ENCODE assay signal across 11 mouse cellular contexts in the genomic region with DNA sequence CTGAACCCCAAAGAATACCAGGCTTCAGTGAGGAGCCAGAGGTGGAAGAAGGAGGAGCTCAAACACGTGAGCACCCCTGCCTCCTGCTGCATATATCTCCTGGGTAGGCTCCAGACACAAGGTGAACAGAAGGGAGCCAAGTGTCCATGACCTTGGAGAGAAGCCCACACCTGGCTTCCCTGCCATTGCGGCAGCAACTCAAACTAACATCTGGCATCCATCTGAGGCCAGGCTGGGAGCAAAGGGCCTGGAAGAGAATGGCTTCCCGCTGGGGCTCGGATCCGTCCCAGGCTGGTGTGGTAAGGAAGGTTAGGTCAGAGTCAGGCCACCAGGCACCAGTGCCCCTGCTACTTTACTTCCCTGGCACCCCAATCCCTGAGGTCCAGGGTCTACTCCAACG. TPM values are rescaled to one million over a fixed set of nuclear protein-coding genes. Genes with fewer than 3 reads are reported as not detected.
A peak's percentile ranks its signal among the peaks of the same experiment; 100 is the strongest.
DNase-seq lines count a peak whose midpoint lies in the region; ATAC-seq lines count a peak whose summit lies in the region.
"Had no signal": no experiment of that assay in that cellular context is flagged by ENCODE, and none has a peak within 500 bp of the region (broad histone marks: within the 10 kb centered on the region; RNA-seq: fewer than 3 reads in every experiment).

No protein-coding gene starts in this region.

- no peak for ATAC-seq in hindbrain, embryonic 12.5 days (ENCODE audit: low FRiP score)
- ATAC-seq in lung, embryonic 16.5 days (ENCODE audit: low read depth): no peak
- no peak for ATAC-seq in embryonic facial prominence, embryonic 14.5 days (ENCODE audit: low read depth)
- ATAC-seq in stomach, embryonic 15.5 days (ENCODE audit: insufficient read depth, low FRiP score, low read depth): no peak

- DNase-seq in hindbrain, embryonic 10.5 days (ENCODE audit: low spot score): peak; percentile 40
- DNase-seq in lung, postnatal 25 days (ENCODE audit: low spot score): no peak
- no peak for DNase-seq in embryonic facial prominence, embryonic 14.5 days (ENCODE audit: low spot score)
- no peak for DNase-seq in frontal cortex, adult 2 months (ENCODE audit: extremely low spot score in 1 of 2, low spot score in 1 of 2)
- no peak for DNase-seq in right cerebral cortex, adult 18-20 months

- no peaks in the 10 kb centered on the region for H3K27me3 ChIP-seq in hindbrain, embryonic 10.5 days (ENCODE audit: insufficient read depth, poor library complexity, severe bottlenecking)
- no peaks in the 10 kb centered on the region for H3K27me3 ChIP-seq in hindbrain, embryonic 12.5 days
- H3K27me3 ChIP-seq in lung, embryonic 16.5 days (ENCODE audit: control insufficient read depth, insufficient read depth, low read depth, low read length): no peaks in the 10 kb centered on the region
- no peaks in the 10 kb centered on the region for H3K27me3 ChIP-seq in embryonic facial prominence, embryonic 14.5 days (replicated peaks; ENCODE audit: control insufficient read depth, insufficient read depth, low read length)
- no peaks in the 10 kb centered on the region for H3K27me3 ChIP-seq in stomach, embryonic 15.5 days (replicated peaks)
- H3K27me3 ChIP-seq: CH12.LX; forebrain, embryonic 12.5 days; hindbrain, embryonic 15.5 days had no signal

- no peaks in the 10 kb centered on the region for H3K9me3 ChIP-seq in hindbrain, embryonic 10.5 days
- H3K9me3 ChIP-seq in hindbrain, embryonic 12.5 days (replicated peaks): no peaks in the 10 kb centered on the region
- H3K9me3 ChIP-seq in lung, embryonic 16.5 days (ENCODE audit: control insufficient read depth, low read length): no peaks in the 10 kb centered on the region
- no peaks in the 10 kb centered on the region for H3K9me3 ChIP-seq in embryonic facial prominence, embryonic 14.5 days (ENCODE audit: control insufficient read depth, low read length)
- no peaks in the 10 kb centered on the region for H3K9me3 ChIP-seq in stomach, embryonic 15.5 days
- H3K9me3 ChIP-seq: forebrain, embryonic 12.5 days; hindbrain, embryonic 15.5 days had no signal

- H3K36me3 ChIP-seq in hindbrain, embryonic 10.5 days: peaks cover 94% of the 10 kb centered on the region
- H3K36me3 ChIP-seq in hindbrain, embryonic 12.5 days: peaks cover 46% of the 10 kb centered on the region
- H3K36me3 ChIP-seq in lung, embryonic 16.5 days (ENCODE audit: control insufficient read depth, insufficient read depth, low read length): peaks cover 31% of the 10 kb centered on the region
- peaks cover 47% of the 10 kb centered on the region for H3K36me3 ChIP-seq in embryonic facial prominence, embryonic 14.5 days (ENCODE audit: control insufficient read depth, insufficient read depth, low read length)
- H3K36me3 ChIP-seq in stomach, embryonic 15.5 days: peaks cover 33% of the 10 kb centered on the region

- 70% methylated on average over 6 of the region's 6 CpGs for WGBS in hindbrain, embryonic 10.5 days
- WGBS in hindbrain, embryonic 12.5 days: 63% methylated on average over 6 of the region's 6 CpGs
- WGBS in lung, embryonic 16.5 days: 58% methylated on average over 6 of the region's 6 CpGs
- 37% methylated on average over 6 of the region's 6 CpGs for WGBS in embryonic facial prominence, embryonic 14.5 days
- WGBS in stomach, embryonic 15.5 days: 64% methylated on average over 6 of the region's 6 CpGs

- peaks cover 71% of the 10 kb centered on the region for H3K4me1 ChIP-seq in hindbrain, embryonic 10.5 days (replicated peaks)
- peaks cover 48% of the 10 kb centered on the region for H3K4me1 ChIP-seq in hindbrain, embryonic 12.5 days
- H3K4me1 ChIP-seq in lung, embryonic 16.5 days (replicated peaks; ENCODE audit: control insufficient read depth, insufficient read depth, low read length): peaks cover 54% of the 10 kb centered on the region
- peaks cover 41% of the 10 kb centered on the region for H3K4me1 ChIP-seq in embryonic facial prominence, embryonic 14.5 days (ENCODE audit: control insufficient read depth, insufficient read depth, low read length)
- H3K4me1 ChIP-seq in stomach, embryonic 15.5 days: peaks cover 39% of the 10 kb centered on the region

- no peak overlapping the region for H3K4me3 ChIP-seq in hindbrain, embryonic 10.5 days
- no peak overlapping the region for H3K4me3 ChIP-seq in hindbrain, embryonic 12.5 days
- H3K4me3 ChIP-seq in lung, embryonic 16.5 days (ENCODE audit: low read length): no peak overlapping the region
- no peak overlapping the region for H3K4me3 ChIP-seq in embryonic facial prominence, embryonic 14.5 days (ENCODE audit: low read depth, low read length)
- no peak overlapping the region for H3K4me3 ChIP-seq in stomach, embryonic 15.5 days (replicated peaks)
- H3K4me3 ChIP-seq: forebrain, embryonic 12.5 days; hindbrain, embryonic 15.5 days had no signal

- H3K9ac ChIP-seq in hindbrain, embryonic 12.5 days: no peak overlapping the region
- no peak overlapping the region for H3K9ac ChIP-seq in lung, embryonic 16.5 days (ENCODE audit: low read length)
- H3K9ac ChIP-seq in embryonic facial prominence, embryonic 14.5 days (ENCODE audit: low read depth, low read length): peak overlapping the region; percentile 15; the same call in 1 of the 2 replicates
- H3K9ac ChIP-seq in stomach, embryonic 15.5 days: no peak overlapping the region
- H3K9ac ChIP-seq: forebrain, embryonic 12.5 days; hindbrain, embryonic 15.5 days had no signal

- H3K4me2 ChIP-seq in hindbrain, embryonic 12.5 days (replicated peaks): no peak overlapping the region
- H3K4me2 ChIP-seq in lung, embryonic 16.5 days (ENCODE audit: low read depth, low read length): no peak overlapping the region
- H3K4me2 ChIP-seq in embryonic facial prominence, embryonic 14.5 days (ENCODE audit: low read depth, low read length): no peak overlapping the region
- H3K4me2 ChIP-seq in stomach, embryonic 15.5 days: no peak overlapping the region
- H3K4me2 ChIP-seq: forebrain, embryonic 12.5 days; hindbrain, embryonic 15.5 days had no signal

- no peak overlapping the region for H3K27ac ChIP-seq in hindbrain, embryonic 10.5 days
- no peak overlapping the region for H3K27ac ChIP-seq in hindbrain, embryonic 12.5 days
- 0 out of 2 replicates have a peak overlapping the region, but pooled peaks have one; percentile 32 for H3K27ac ChIP-seq in lung, embryonic 16.5 days (ENCODE audit: low read length)
- peak overlapping the region; percentile 79 for H3K27ac ChIP-seq in embryonic facial prominence, embryonic 14.5 days (replicated peaks; ENCODE audit: low read depth, low read length)
- peak overlapping the region; percentile 57; the same call in 1 of the 2 replicates for H3K27ac ChIP-seq in stomach, embryonic 15.5 days
- H3K27ac ChIP-seq: hindbrain, embryonic 15.5 days had no signal

RNA-seq across cellular contexts. Expression of gene Cpsf4l, which starts 18.2 kb away (rescaled TPM):
- polyA plus RNA-seq in hindbrain, embryonic 10.5 days (2016; fragmentation: Nextera tagmentation; extraction: Ambion mirVana): 0.47 and 1.1 TPM in 2 replicates
- 0.15 and 0.31 TPM in 2 replicates for polyA plus RNA-seq in hindbrain, embryonic 12.5 days (2016; fragmentation: Nextera tagmentation; extraction: Ambion mirVana)
- 0.90 and 3.1 TPM in 2 replicates for polyA plus RNA-seq in lung, embryonic 16.5 days (2015; fragmentation: Nextera tagmentation; extraction: Ambion mirVana)
- 1.2 and 2.1 TPM in 2 replicates for polyA plus RNA-seq in embryonic facial prominence, embryonic 14.5 days (2014; fragmentation: Nextera tagmentation; extraction: Ambion mirVana)
- polyA plus RNA-seq in stomach, embryonic 15.5 days (2015; fragmentation: Nextera tagmentation; extraction: Ambion mirVana): 0.23 and 0.42 TPM in 2 replicates
- 0.22 TPM in 1 of 2 replicates, not detected in the other for polyA plus RNA-seq in frontal cortex, adult 2 months (2012; rRNA removed)

RNA-seq across cellular contexts. Expression of gene Cdc42ep4, which starts 23.7 kb away (rescaled TPM):
- polyA plus RNA-seq in hindbrain, embryonic 10.5 days (2016; fragmentation: Nextera tagmentation; extraction: Ambion mirVana): 114 and 120 TPM in 2 replicates
- polyA plus RNA-seq in hindbrain, embryonic 12.5 days (2016; fragmentation: Nextera tagmentation; extraction: Ambion mirVana): 98.7 and 106 TPM in 2 replicates
- polyA plus RNA-seq in lung, embryonic 16.5 days (2015; fragmentation: Nextera tagmentation; extraction: Ambion mirVana): 129 and 130 TPM in 2 replicates
- polyA plus RNA-seq in embryonic facial prominence, embryonic 14.5 days (2014; fragmentation: Nextera tagmentation; extraction: Ambion mirVana): 39.3 and 51.0 TPM in 2 replicates
- 51.6 and 59.6 TPM in 2 replicates for polyA plus RNA-seq in stomach, embryonic 15.5 days (2015; fragmentation: Nextera tagmentation; extraction: Ambion mirVana)
- 27.6 and 27.9 TPM in 2 replicates for polyA plus RNA-seq in frontal cortex, adult 2 months (2012; rRNA removed)

RNA-seq across cellular contexts. Expression of gene D11Wsu47e, which starts 43.8 kb away (rescaled TPM):
- polyA plus RNA-seq in hindbrain, embryonic 10.5 days (2016; fragmentation: Nextera tagmentation; extraction: Ambion mirVana): 25.8 and 27.3 TPM in 2 replicates
- 23.8 and 25.9 TPM in 2 replicates for polyA plus RNA-seq in hindbrain, embryonic 12.5 days (2016; fragmentation: Nextera tagmentation; extraction: Ambion mirVana)
- 15.4 and 15.9 TPM in 2 replicates for polyA plus RNA-seq in lung, embryonic 16.5 days (2015; fragmentation: Nextera tagmentation; extraction: Ambion mirVana)
- polyA plus RNA-seq in embryonic facial prominence, embryonic 14.5 days (2014; fragmentation: Nextera tagmentation; extraction: Ambion mirVana): 18.8 and 20.9 TPM in 2 replicates
- polyA plus RNA-seq in stomach, embryonic 15.5 days (2015; fragmentation: Nextera tagmentation; extraction: Ambion mirVana): 20.0 and 20.7 TPM in 2 replicates
- polyA plus RNA-seq in frontal cortex, adult 2 months (2012; rRNA removed): 12.9 and 16.4 TPM in 2 replicates

RNA-seq across cellular contexts. Expression of gene Fam104a, which starts 44.0 kb away (rescaled TPM):
- polyA plus RNA-seq in hindbrain, embryonic 10.5 days (2016; fragmentation: Nextera tagmentation; extraction: Ambion mirVana): 58.8 TPM in 2 replicates
- polyA plus RNA-seq in hindbrain, embryonic 12.5 days (2016; fragmentation: Nextera tagmentation; extraction: Ambion mirVana): 49.9 and 50.4 TPM in 2 replicates
- 39.8 and 40.3 TPM in 2 replicates for polyA plus RNA-seq in lung, embryonic 16.5 days (2015; fragmentation: Nextera tagmentation; extraction: Ambion mirVana)
- 48.3 and 48.6 TPM in 2 replicates for polyA plus RNA-seq in embryonic facial prominence, embryonic 14.5 days (2014; fragmentation: Nextera tagmentation; extraction: Ambion mirVana)
- 43.8 and 49.8 TPM in 2 replicates for polyA plus RNA-seq in stomach, embryonic 15.5 days (2015; fragmentation: Nextera tagmentation; extraction: Ambion mirVana)
- polyA plus RNA-seq in frontal cortex, adult 2 months (2012; rRNA removed): 27.9 and 28.8 TPM in 2 replicates

Comparison
In these comparisons a context has a peak if more than half of its experiments do, and no peak if none do; other contexts are left out.
1. H3K27ac ChIP-seq: peak in lung, embryonic 16.5 days (single experiment), embryonic facial prominence, embryonic 14.5 days (single experiment) and stomach, embryonic 15.5 days (single experiment); none in hindbrain, embryonic 10.5 days (single experiment) and hindbrain, embryonic 12.5 days (single experiment).